Mouse (Mus musculus) lung, adult 2 months (tissue): Measurements from ENCODE around the gene Mthfd1.

Experiments used
- CTCF ChIP-seq: fragments of 200-500 bp; IDR thresholded peaks from 2 replicates; pipeline ENCODE4 v1.5.1; 2011; ENCODE audit warnings: mild to moderate bottlenecking, low read length, control low read depth; ENCODE audit not compliant: insufficient read depth
- POLR2A ChIP-seq: fragments of 200-500 bp; IDR thresholded peaks from 2 replicates; pipeline ENCODE4 v1.6.1; 2011; ENCODE audit warnings: low read depth, mild to moderate bottlenecking, control low read depth, low read length, borderline replicate concordance; ENCODE audit errors: extremely low read depth

DNA sequence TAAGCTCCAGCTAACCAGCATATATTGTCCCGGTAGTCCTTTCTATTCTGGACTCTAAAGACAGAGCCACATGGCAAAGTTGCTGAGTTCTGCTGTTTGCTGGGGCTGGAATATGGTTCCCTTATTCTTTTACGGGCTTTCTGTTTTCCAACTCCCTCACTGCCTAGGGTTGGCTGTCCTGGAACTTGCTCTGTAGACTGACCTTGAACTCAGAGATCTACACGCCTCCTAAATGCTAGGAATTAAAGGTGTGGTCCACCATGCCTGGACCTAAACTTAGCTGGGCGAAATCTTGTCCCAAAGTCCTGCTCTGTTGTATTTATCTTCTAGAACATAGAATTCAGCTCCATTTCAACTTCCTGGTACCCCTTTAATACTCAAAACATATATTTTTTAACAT, 6.5 kb downstream of the Mthfd1 start:
- no peak for TF ChIP-seq CTCF
- TF ChIP-seq POLR2A = no peak
